Mouse (Mus musculus) cortical plate, adult 2 months (tissue): Measurements from ENCODE around the gene Spns2.

ENCODE experiments used
- CTCF ChIP-seq: fragments of 200-500 bp; IDR thresholded peaks from 2 replicates; pipeline ENCODE4 v1.5.1; 2011; ENCODE audit warnings: mild to moderate bottlenecking, control low read depth, low read length; ENCODE audit not compliant: insufficient read depth; ENCODE audit errors: extremely low read depth
- POLR2A ChIP-seq: fragments of 200-500 bp; IDR thresholded peaks from 2 replicates; pipeline ENCODE4 v1.6.1; 2011; ENCODE audit warnings: mild to moderate bottlenecking, low read length, control low read depth; ENCODE audit not compliant: insufficient read depth; ENCODE audit errors: extremely low read depth

DNA sequence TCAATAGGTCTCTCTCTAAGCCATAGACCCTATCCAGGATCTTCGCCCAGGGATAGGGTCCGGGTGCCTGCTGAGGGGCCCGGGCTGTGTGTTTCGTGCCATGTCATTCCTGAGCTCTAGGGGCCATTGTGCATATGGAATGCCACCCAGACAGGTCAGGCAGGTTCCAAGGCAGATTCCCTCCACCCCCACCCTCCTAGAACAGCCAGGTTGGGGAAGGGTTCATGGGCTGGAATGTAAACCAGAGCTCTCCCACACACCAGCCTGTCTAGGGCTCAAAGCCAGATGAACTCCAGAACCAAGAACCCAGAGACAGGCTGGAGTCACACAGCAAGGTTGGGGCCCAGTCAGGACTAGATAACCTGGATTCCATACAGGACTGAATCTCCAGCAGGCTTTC, 16.2 kb downstream of the Spns2 start:
- no peak for TF ChIP-seq POLR2A
- no peak for TF ChIP-seq CTCF
